Mouse (Mus musculus): ENCODE data around the gene Pax3.

The Pax3 gene

DNA sequence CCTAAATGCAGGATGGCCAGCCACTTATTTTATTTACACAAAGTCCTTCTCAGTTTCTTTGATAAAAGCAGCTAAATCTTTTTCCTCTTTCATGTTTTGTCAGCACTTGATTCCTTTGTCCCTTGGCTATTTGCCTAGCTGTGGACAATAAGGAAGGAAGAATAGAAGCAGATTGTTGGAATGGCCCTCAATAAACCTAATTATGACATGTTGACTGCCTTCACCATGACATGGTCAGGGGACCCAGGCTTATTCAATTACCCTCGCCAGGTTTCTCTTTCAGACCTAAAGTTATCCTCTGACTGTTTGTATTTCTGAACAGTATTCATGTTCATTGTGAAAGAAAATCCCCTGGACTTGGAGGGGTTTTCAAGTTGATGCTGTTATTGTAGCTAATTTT lies 25.3 kb downstream of the Pax3 start:
- DNase-seq (ENCODE audit: low read depth), result no peak

DNA sequence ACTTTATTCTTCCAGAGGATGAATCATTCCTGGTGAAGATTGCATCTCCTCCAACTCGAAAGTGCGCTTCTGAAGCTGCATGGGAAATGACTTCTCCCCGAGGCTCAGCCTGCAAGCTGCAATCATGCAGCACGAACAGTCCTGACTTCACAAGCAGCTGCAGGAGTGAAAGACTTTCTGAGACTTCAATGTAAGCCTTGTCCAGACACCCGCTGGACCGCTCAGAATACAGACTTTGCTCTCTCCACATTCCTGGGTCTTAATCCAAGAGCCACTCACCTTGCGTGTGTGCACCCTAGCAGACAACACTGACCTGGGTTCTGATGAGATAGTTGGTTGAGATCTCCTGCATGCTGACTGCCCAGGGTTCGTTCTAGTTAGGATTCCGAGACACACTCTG lies 26.2 kb downstream of the Pax3 start:
- no peak for DNase-seq (ENCODE audit: low read depth)

DNA sequence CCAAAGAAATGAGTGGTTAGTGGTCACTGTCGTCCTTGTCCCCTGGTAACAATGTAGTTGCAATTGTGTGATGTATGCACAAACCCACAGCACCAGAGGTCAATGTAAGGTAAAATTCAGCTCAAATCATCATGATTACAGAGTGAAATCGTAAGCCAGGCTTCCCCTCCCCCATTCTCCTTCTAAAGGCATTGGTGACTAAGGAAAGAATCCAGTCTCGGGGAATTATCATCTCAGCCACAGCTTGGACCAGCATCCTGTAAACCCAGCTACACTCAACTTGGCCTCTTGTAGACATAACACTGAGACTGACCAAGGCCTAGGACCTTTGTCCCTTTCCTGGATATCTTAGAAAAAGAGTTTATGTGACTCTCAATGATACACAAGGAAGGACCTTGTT lies 28.1 kb downstream of the Pax3 start:
- DNase-seq (ENCODE audit: low read depth), result no peak

DNA sequence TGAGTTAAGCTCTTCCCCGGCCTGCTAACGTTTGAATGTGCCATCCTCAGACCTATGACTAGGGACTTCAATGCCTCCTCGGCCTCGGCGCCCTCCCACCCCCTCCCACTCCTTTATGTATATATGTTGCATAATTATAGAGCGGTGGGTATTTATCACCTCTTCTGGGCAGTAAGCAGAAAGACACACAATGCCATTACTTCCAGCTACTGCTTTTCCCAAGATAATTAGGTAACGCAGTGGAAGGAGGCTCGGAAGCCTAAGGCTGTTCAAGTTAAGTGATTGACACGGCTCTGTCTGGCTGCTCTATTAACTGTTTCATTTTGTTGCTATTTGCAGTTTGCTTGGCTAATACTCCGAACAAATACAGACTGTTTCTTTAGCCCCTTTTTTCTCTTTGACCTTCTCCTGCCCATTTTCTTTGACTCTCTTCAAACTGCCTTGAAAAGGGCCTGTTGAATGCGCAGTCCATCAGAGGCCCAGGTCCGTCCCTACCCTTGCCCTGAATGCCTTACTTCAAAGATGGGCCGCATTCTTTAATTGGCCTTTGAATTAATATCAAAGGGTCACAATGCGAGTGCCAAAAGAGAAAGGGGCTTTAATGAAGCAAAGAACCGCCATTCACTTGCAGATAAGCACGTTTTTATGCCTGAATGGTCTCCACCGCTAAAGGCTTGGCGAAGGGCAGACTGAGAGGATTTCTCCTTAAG lies 29.2 kb downstream of the Pax3 start:
- DNase-seq (ENCODE audit: low read depth), result no peak

DNA sequence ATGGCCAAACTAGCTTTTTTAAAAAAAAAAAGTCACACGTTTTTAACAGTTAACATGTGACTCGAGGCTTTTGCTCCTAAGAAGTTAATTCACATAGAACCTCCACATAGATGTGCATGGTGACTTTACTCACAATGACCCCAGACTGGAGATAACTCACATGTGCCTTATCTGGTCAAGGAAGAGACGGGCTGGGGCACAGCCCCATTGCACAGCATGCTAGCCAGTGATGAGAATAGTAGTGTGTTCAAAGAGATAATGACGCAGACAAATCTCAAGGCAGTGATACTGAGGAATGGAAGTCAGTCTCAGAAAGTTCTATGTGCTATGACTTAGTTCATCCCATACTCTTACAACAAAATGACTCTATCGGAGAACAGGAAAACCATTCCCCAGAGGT lies 35.2 kb downstream of the Pax3 start:
- no peak for DNase-seq (ENCODE audit: low read depth)

DNA sequence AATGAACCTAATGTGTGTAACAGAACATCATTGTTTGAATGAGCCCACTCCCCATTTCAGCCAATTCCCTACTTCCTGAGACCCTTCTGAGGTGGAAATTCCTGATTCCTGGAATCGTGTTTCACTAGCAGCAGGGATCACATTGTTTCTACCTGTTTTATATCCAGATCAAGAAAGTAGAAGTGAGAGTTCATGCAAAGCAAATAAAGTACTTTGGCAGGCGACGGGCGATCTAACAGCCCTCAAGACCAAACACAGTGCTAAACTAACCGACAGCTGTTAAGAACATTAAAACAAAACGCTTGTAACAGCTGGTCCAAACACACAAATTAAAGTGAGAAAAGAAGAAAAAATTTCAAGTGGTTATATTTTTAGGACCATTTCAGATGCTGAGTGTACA lies 39.0 kb downstream of the Pax3 start:
- no peak for DNase-seq (ENCODE audit: low read depth)

DNA sequence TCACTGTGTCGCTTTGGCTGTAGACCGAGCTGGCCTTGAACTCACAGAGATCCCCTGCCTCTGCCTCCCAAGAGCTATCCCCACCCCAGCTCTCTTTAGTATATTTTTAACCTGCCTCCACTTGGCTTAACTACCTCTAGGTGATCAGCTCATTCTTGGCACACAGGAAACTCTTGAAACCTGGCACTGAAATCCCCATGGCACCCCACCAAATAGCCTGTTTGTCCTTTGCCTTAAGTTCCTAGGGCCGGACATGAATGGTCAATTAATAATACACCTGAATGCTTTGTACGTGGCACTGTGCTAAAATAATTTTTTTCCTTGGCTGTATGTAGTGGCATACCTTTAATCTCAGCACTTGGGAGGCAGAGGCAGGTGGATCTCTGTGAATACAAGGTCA lies 41.1 kb downstream of the Pax3 start:
- DNase-seq (ENCODE audit: low read depth), result no peak

DNA sequence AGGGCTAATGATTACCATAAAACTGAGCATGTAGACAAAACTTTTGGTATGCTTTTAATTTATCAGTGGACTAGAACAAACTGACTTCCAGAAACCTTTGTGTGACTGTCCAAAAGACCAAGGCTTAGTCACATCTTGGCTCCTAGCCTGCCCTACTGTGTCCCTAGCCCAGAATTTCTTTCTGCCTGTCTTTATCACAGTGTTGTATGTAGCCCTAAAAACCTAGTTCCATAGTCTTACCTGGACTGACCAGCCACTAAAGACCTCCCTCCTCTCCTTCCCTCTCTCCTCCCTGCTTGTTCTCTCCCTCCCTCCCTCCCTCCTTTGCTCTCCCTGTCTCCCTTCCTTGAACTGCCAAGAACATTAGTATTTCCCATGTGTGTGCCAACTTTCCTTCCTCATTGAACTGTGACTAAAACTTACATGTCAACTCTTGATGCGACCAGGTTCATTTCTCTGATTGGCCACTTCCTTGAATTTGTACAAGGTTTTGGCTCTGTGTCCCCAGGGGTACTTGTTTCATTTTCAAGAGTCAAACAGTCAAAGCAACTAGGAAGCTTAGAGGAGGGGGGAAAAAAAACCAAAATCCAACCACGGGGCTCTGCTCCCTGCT lies 48.8 kb downstream of the Pax3 start:
- DNase-seq (ENCODE audit: low read depth), result peak; percentile 9

DNA sequence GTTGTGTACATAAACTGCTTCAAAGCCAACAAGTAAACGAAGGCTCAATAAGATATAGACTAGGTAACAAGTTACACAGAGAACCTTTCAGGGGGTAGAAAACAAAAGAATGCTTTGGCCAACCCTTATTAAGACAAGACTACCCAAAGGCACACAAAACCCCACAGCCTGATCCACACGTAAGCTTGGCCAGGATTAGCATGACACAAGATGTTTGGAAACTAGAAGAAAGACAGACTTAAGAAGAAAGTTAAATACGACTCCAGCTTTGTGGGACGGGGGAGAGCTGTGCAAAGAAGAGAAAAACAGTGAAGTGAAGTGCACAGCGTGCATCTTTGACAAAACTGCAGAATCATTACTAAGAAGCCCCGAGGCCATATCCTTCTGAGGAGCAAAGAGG lies 53.5 kb downstream of the Pax3 start:
- no peak for DNase-seq (ENCODE audit: low read depth)

DNA sequence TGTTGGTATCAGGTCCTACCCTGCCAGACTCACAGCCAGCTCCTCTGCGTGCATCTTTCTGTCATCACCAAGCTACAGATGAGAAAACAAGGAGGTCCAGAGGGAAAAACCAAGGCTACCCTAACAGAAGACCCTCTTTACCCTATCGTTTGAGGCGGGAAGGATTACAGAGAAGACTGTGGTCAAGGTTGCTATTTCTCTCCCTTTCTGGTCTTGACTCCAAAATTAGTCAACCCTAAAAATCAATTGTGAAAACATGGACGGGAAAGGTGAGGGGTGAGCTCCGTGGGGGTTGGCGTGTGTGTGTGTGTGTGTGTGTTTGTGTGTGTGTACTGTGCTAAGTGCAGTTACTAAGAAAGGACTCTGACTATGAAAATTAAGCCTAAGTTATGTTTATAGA lies 54.0 kb downstream of the Pax3 start:
- no peak for DNase-seq (ENCODE audit: low read depth)

DNA sequence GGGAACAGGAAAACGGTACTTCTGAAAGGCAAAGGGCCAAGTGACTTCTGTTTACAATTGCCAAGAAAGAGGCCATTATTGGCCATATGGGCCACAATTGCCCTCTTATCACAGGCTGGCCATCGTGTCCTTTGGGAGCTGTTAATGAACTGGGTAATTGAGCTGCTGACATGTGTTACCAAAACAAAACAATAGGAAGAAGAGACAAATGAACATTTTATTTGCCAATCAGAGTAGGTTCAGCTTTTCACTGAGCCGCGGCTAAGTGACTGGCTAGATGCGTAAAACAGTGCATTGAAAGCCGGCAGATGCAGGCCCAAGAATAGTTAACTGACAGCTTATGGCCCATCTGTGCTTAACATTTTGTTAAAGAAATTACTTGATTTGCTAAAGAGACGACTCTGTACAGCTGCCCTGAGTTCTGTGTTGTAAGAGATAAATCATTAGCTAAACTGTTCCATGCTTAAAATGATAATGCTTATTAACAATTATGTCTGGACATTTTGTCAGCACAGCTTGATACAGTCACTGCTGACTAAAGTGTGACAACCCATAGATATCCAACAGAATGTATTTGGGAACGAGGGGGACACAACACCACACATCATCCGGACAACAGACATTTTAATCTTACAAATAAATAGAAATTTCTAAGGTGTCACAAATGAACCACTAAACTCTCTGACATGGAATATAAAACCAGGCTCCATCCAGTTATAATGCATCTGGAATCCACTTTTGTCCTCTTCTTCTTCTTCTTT lies 55.0 kb downstream of the Pax3 start:
- no peak for DNase-seq (ENCODE audit: low read depth)

DNA sequence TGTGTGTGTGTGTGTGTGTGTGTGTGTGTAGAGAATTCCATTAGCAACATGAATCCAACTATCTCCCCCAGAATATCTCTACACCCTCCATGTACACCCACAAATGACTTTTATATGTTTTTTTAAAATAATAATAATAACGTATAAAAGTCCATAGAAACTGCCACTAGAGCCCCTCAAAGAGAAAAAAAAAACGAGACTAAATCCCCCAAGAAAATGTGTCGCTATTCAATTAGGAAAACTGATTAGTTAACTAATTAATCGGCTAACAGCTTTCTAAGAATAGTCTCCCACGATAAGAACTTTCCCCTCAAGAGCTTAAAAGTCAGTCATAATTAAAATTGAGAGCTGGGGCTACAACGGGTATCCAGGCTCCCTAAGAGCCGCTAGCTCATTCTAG lies 55.6 kb downstream of the Pax3 start:
- DNase-seq (ENCODE audit: low read depth), result no peak

DNA sequence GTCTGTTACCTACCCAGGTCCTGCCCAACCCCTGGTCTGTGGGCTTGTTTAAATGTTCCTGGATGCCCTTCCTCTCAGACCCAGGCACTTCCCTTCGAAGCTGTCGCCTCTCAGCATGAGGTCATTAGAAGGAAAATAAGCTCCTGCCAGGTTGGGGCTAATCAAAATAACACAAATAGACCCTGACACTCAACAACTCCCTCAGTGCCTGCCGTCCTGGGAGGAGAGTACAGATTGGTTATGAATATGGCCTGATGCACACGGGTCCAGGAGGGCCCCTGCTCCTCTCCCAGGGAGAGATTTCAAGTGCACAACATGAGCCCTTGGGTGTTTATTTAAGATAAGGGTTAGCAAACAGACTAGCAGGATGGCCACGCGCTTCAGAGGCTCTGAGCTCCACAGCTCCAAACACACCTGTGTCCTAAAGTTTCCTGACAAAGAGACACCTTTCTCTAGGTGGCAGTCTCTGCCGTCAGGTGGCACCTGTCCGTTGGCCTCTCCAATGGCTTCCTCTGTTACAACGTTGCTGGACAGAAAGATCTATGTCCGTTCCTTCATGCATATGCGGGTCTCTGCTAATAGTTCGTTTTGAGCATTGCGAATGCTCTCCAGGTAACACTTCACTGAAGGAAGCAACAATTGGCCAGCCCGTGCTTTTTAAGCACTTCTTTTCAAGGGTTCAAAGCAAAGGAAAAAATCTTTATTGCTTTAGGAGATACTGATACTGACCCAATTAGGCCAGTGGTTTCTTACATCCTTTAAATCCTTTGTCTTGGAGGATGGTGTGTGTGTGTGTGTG lies 56.2 kb downstream of the Pax3 start:
- no peak for DNase-seq (ENCODE audit: low read depth)

DNA sequence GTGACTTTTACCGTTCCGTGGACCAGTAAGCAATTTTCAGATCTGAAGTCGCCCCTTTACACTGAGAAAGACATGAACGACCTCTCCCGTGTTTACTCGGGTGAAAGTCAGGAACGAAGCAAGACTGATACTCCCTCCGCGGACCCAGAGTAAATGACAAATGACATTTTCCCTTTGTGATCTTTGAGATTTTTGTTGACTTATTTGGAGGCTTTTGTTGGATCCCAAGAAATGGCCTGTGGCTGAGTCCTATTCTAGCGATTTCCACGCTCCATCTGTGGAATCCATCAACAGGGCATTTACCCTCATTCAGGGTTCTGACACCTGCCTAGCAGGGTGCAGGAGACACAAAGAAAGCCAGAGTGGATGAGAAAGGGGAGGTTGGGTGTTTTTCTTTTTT lies 57.6 kb downstream of the Pax3 start:
- DNase-seq (ENCODE audit: low read depth), result no peak

DNA sequence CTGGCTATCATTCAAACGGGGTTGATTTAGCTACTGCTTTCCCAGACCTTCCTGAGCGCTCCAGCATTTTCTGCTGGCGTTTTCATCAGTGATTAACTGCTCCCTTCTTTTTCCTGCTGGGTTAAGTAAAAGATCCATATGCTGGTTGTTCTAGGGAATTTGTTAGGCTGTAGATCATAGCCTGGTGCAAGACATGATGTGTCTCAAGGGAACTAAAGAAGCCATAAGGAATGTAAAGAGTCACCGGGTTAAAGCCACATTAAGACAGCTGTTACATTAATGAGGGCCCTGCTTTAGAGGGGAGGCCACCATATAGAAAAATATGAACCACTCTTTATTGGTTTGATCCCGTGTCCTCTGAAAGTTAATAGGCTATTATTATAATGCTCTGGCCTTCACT lies 67.7 kb downstream of the Pax3 start:
- DNase-seq (ENCODE audit: low read depth), result no peak

DNA sequence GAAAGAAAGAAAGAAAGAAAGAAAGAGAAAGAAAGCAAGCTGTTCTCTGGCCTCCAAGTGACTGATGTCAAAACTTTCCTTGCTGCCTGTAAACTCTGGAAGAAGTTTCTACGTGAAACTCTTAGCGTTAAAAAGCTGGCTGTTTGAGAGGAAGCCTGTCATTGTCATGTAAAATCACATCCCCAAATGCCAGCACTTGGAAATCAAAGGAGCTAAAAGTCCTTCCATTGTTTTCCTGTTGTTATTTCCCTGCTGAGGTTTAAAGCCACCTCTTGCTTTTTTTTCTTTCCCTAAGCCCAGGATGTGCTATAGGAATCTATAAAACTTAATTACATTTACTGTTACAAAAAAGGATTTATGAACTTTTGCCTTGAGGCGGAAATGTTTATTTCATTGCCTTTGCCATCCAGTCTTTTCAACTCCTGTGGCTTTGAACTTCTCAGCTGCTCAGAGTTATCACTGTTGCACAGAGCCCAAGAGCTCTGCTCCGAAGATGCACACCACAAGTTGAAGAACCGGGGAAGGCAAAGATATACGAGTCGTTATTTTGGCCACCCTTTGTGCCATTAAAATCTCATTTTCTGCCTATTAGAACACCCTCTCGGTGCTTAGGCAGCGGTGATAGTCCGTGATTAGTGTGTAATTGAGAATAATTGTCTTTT lies 76.9 kb downstream of the Pax3 start:
- DNase-seq (ENCODE audit: low read depth), result no peak

DNA sequence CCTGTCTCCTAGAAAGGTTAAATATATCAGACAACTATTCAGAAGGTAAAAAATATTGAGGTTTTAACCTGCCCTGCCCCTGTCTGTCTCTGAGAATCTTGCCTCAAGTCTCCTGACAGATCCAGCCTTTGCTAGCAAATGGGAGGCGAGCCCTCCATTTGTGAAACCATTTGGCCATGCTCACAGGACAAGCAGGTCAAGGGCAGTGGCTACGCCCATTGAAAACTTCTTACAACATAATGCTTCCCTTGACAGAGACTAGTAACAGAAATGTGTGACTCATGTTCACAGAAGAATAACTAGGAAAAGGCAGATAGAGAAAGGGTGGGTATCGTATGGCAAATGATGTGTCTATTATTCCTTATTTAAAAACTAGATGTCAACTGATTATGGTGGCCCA lies 80.9 kb downstream of the Pax3 start:
- DNase-seq (ENCODE audit: low read depth), result no peak

DNA sequence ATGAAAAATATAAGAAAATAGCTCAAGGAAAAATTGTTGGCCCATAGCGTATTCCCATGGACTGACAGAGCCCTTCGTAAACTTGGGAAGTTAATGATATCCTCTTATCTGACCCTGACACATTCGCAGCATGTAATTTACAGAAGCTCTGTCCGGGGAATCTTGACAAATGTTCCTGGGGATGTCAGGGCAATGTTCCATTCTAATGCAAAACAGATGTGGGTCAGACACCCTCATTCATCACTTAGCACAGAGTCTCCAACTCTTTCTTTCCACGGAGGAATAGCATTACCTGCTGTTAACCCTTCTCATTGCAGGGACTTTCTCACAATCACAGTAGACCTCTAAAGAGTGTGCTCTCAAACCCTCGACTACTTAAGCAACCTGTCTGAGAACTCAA lies 86.6 kb downstream of the Pax3 start:
- DNase-seq (ENCODE audit: low read depth), result no peak

DNA sequence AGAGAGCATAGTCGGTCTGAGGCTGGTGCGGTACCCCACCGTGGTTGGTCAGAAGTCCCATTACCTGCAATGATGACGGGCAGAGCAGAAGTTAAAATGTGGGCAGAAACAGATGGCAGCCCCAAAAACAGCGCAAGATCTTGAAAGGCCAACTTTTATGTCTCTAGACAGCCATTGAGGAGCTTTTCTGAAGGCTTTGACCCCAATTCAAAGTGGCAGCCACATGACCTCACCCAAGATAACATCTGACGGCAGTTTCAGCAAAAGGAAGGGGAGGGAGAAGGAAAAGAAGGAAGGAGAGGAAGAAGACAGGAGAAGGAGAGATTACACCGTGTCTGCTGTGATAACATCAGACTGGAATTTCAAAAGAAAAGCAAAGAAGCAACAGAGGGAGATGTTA lies 93.4 kb downstream of the Pax3 start:
- no peak for DNase-seq (ENCODE audit: low read depth)

DNA sequence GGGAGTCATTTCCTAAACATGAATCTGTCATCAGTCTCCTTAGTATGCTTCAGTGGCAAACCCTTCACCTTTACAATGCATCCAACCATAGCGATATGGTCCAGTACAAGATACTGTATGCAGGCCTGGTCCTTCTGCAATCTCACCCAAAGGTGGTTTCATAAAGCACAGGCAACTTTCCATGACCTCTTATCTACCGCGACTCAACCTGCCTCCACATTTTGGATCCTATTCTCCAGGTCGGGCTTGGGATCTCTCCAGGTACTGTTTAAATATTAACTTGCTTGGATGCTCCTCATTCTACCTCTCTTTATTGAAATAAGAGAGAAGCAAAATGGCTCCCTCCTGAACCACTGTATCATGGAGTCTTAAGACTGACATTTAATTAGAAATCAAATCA lies 103.3 kb downstream of the Pax3 start:
- no peak for DNase-seq (ENCODE audit: low read depth)

DNA sequence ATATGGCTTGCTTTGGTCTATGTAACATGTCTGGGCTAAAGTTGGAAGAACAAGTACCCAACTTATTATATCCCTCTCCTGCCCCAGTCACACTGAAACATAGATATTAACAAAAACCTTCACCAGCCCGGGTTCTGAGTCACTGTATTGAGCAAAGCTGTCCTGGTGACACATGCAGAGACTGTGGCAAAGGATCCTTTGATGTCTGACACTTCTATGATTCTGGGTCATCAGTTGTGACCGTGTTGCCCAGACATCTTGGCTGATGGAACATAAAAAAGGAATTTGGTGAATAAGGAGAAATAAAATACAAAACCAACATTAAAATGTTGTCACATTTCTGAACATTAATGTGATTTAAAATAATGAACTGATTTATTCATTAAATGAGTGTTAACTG lies 108.3 kb downstream of the Pax3 start:
- no peak for DNase-seq (ENCODE audit: low read depth)

DNA sequence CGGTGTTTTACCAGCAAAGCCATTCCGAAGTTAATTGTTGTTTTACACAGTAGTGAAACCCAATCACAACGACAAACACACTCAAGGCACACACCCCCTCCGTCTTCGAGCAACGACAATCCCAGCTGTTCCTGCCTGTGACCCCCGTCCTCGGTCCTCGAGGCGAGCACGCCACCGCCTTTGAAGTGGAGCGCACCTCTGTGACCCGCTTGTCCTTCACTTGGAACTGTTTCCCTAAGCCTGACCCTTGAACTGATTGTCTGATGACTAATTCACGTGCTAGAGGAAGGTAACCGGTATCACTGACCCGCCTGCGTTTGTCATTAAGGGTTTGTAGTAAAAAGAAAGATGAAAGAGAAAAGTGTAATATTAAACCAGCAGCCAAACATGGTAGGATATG lies 115.2 kb downstream of the Pax3 start:
- DNase-seq (ENCODE audit: low read depth), result no peak
